Mouse (Mus musculus) liver, embryonic 12.5 days (tissue): ENCODE measurements around the gene Tulp2. TPM values are rescaled to one million over a fixed set of nuclear protein-coding genes. Genes with fewer than 3 reads are reported as not detected.
"Not testable (repeated sequence)": the region's sequence is repeated elsewhere in the genome, so short reads cannot be mapped to it uniquely, and the experiment has no call there.

ENCODE experiments used
- ATAC-seq: fragments of 200-750 bp; cut with Nextera tagmentation; 2 replicates; pipeline ENCODE4 v1.8.0; 2017; ENCODE audit warnings: moderate number of reproducible peaks, mild to moderate bottlenecking, moderate library complexity
- H3K27ac ChIP-seq: fragments of 300-500 bp; sonication (generic); 2 replicates; pipeline ENCODE4 v1.5.1; 2016; ENCODE audit warnings: mild to moderate bottlenecking
- H3K27me3 ChIP-seq: fragments of 300-500 bp; sonication (generic); replicated peaks from 2 replicates; pipeline ENCODE4 v1.6.1; 2016; ENCODE audit warnings: mild to moderate bottlenecking, moderate library complexity
- H3K36me3 ChIP-seq: fragments of 300-500 bp; sonication (generic); 2 replicates; pipeline ENCODE4 v1.6.1; 2016; ENCODE audit warnings: mild to moderate bottlenecking, moderate library complexity
- H3K4me1 ChIP-seq: fragments of 300-500 bp; sonication (generic); 2 replicates; pipeline ENCODE4 v1.6.1; 2016
- H3K4me2 ChIP-seq: fragments of 300-500 bp; sonication (generic); 2 replicates; pipeline ENCODE4 v1.6.1; 2016; ENCODE audit warnings: mild to moderate bottlenecking, moderate library complexity
- H3K4me3 ChIP-seq: fragments of 300-500 bp; sonication (generic); 2 replicates; pipeline ENCODE4 v1.5.1; 2016; ENCODE audit warnings: mild to moderate bottlenecking, moderate library complexity
- H3K9ac ChIP-seq: fragments of 300-500 bp; sonication (generic); 2 replicates; pipeline ENCODE4 v1.6.1; 2016; ENCODE audit warnings: mild to moderate bottlenecking, moderate library complexity
- H3K9me3 ChIP-seq: fragments of 300-500 bp; sonication (generic); replicated peaks from 2 replicates; pipeline ENCODE4 v1.6.1; 2016; ENCODE audit warnings: mild to moderate bottlenecking, moderate library complexity
- WGBS: fragments of 180-500 bp; shearing (Covaris S2); methylation state at CpG from one replicate; pipeline ENCODE4 v1.1.7; 2016; ENCODE audit not compliant: insufficient replicate concordance; 5-methylcytosine and 5-hydroxymethylcytosine counted together
- polyA plus RNA-seq: library from polyadenylated mRNA; unstranded; fragments of >200 nt; fragmentation: Nextera tagmentation; extraction: Ambion mirVana; gene quantifications from 2 replicates; pipeline ENCODE4 v1.2.1, GENCODE M21; 2016

The Tulp2 gene
- polyA plus RNA-seq, 1 experiment from 2014 or later: 2.0 TPM

GRCm38 (mm10) chr7:45461781-45462180, 19.9 kb upstream of the Tulp2 start:
- no peak for ATAC-seq
- Histone ChIP-seq H3K27ac (peak overlapping the region; percentile 99), H3K9ac (peak overlapping the region; percentile 41), H3K4me3 (peak overlapping the region; percentile 87), H3K4me2 (peak overlapping the region; percentile 88), H3K4me1 (peaks cover 72% of the 10 kb centered on the region), H3K27me3 (no peaks in the 10 kb centered on the region), H3K36me3 (peaks cover 67% of the 10 kb centered on the region), H3K9me3 (no peaks in the 10 kb centered on the region)
- WGBS: 89% methylated on average over 4 of the region's 4 CpGs

GRCm38 (mm10) chr7:45462325-45462724, 19.4 kb upstream of the Tulp2 start:
- ATAC-seq: no peak
- Histone ChIP-seq H3K27me3 (no peaks in the 10 kb centered on the region), H3K4me1 (peaks cover 72% of the 10 kb centered on the region), H3K4me3 (no peak overlapping the region), H3K9ac (no peak overlapping the region), H3K9me3 (no peaks in the 10 kb centered on the region), H3K27ac (peak overlapping the region; percentile 99), H3K4me2 (no peak overlapping the region), H3K36me3 (peaks cover 62% of the 10 kb centered on the region)
- 78% methylated on average over 4 of the region's 4 CpGs for WGBS

GRCm38 (mm10) chr7:45462868-45463267, 18.8 kb upstream of the Tulp2 start:
- not testable (repeated sequence) for ATAC-seq, H3K9ac ChIP-seq, H3K27me3 ChIP-seq, H3K4me3 ChIP-seq, H3K9me3 ChIP-seq, H3K4me2 ChIP-seq, H3K27ac ChIP-seq
- Histone ChIP-seq H3K4me1 (peaks cover 68% of the 10 kb centered on the region), H3K36me3 (peaks cover 57% of the 10 kb centered on the region)
- 70% methylated on average over 4 of the region's 4 CpGs for WGBS

GRCm38 (mm10) chr7:45463987-45464778, 17.5 kb upstream of the Tulp2 start:
- no peak overlapping the region for H3K4me2 ChIP-seq
- no peaks in the 10 kb centered on the region for H3K9me3 ChIP-seq
- no peak for ATAC-seq
- H3K27me3 ChIP-seq: no peaks in the 10 kb centered on the region
- H3K4me1 ChIP-seq: peaks cover 61% of the 10 kb centered on the region
- no peak overlapping the region for H3K9ac ChIP-seq
- 85% methylated on average over 7 of the region's 7 CpGs for WGBS
- H3K4me3 ChIP-seq: no peak overlapping the region
- peak overlapping the region; percentile 54; the same call in 1 of the 2 replicates for H3K27ac ChIP-seq
- H3K36me3 ChIP-seq: peaks cover 45% of the 10 kb centered on the region

GRCm38 (mm10) chr7:45465112-45465511, 16.6 kb upstream of the Tulp2 start:
- 90% methylated on average over 12 of the region's 12 CpGs for WGBS
- Histone ChIP-seq H3K4me3 (peak overlapping the region; percentile 81), H3K9me3 (no peaks in the 10 kb centered on the region), H3K27ac (peak overlapping the region; percentile 75; the same call in 1 of the 2 replicates), H3K27me3 (no peaks in the 10 kb centered on the region), H3K4me2 (peak overlapping the region; percentile 93), H3K9ac (peak overlapping the region; percentile 90; the same call in 1 of the 2 replicates), H3K36me3 (peaks cover 45% of the 10 kb centered on the region), H3K4me1 (peaks cover 59% of the 10 kb centered on the region)
- ATAC-seq: no peak

GRCm38 (mm10) chr7:45465549-45465948, 16.1 kb upstream of the Tulp2 start:
- peak overlapping the region; percentile 75; the same call in 1 of the 2 replicates for H3K27ac ChIP-seq
- H3K9me3 ChIP-seq: no peaks in the 10 kb centered on the region
- H3K36me3 ChIP-seq: peaks cover 42% of the 10 kb centered on the region
- ATAC-seq: peak; percentile 6; the same call in 1 of the 2 replicates
- peaks cover 54% of the 10 kb centered on the region for H3K4me1 ChIP-seq
- H3K9ac ChIP-seq: peak overlapping the region; percentile 90
- H3K4me3 ChIP-seq: peak overlapping the region; percentile 81
- peak overlapping the region; percentile 93 for H3K4me2 ChIP-seq
- no peaks in the 10 kb centered on the region for H3K27me3 ChIP-seq
- WGBS: 65% methylated on average over 9 of the region's 9 CpGs

GRCm38 (mm10) chr7:45466283-45467089, 15.2 kb upstream of the Tulp2 start, which contains the start of gene Bax:
Gene Bax (minus strand): TSS chr7:45466898.
- peak within 1 kb of the TSS; percentile 93 for H3K4me2 ChIP-seq
- peak within 1 kb of the TSS; percentile 90 for H3K9ac ChIP-seq
- H3K4me1 ChIP-seq: peaks cover 51% of the 10 kb centered on the region
- peak within 1 kb of the TSS; percentile 75 for H3K27ac ChIP-seq
- under 1% methylated on average over 50 of the region's 58 CpGs for WGBS
- H3K9me3 ChIP-seq: no peaks in the 10 kb centered on the region
- H3K27me3 ChIP-seq: no peaks in the 10 kb centered on the region
- H3K36me3 ChIP-seq: peaks cover 40% of the 10 kb centered on the region
- ATAC-seq: peak; percentile 76
- H3K4me3 ChIP-seq: peak within 1 kb of the TSS; percentile 81

GRCm38 (mm10) chr7:45467090-45467670, 14.5 kb upstream of the Tulp2 start:
- WGBS: 45% methylated on average over 7 of the region's 7 CpGs
- Histone ChIP-seq H3K9me3 (no peaks in the 10 kb centered on the region), H3K36me3 (peaks cover 34% of the 10 kb centered on the region), H3K27me3 (no peaks in the 10 kb centered on the region), H3K27ac (no peak overlapping the region; the same call in 1 of the 2 replicates), H3K9ac (0 out of 2 replicates have a peak overlapping the region, but pooled peaks have one; percentile 90), H3K4me2 (peak overlapping the region; percentile 93), H3K4me1 (peaks cover 49% of the 10 kb centered on the region), H3K4me3 (peak overlapping the region; percentile 81)
- ATAC-seq: peak; percentile 2; the same call in 1 of the 2 replicates

GRCm38 (mm10) chr7:45470869-45471268, 10.8 kb upstream of the Tulp2 start:
- Histone ChIP-seq H3K4me1 (peaks cover 37% of the 10 kb centered on the region), H3K9me3 (no peaks in the 10 kb centered on the region), H3K27me3 (no peaks in the 10 kb centered on the region), H3K9ac (no peak overlapping the region), H3K4me3 (no peak overlapping the region), H3K27ac (no peak overlapping the region), H3K4me2 (no peak overlapping the region), H3K36me3 (no peaks in the 10 kb centered on the region)
- WGBS: 6% methylated on average over 3 of the region's 3 CpGs
- no peak for ATAC-seq

GRCm38 (mm10) chr7:45475291-45475969, 6.2 kb upstream of the Tulp2 start:
- Histone ChIP-seq H3K4me1 (peaks cover 39% of the 10 kb centered on the region), H3K27ac (peak overlapping the region; percentile 73), H3K9me3 (no peaks in the 10 kb centered on the region), H3K4me3 (peak overlapping the region; percentile 43), H3K9ac (peak overlapping the region; percentile 58), H3K4me2 (peak overlapping the region; percentile 64), H3K36me3 (peaks cover 6% of the 10 kb centered on the region), H3K27me3 (no peaks in the 10 kb centered on the region)
- WGBS: 45% methylated on average over 16 of the region's 16 CpGs
- peak; percentile 70 for ATAC-seq

GRCm38 (mm10) chr7:45476453-45476852, 5.2 kb upstream of the Tulp2 start:
- no peak overlapping the region for H3K9ac ChIP-seq

More at GRCm38 (mm10) chr7:45476453-45476852, 5.2 kb upstream of the Tulp2 start:
- H3K27me3 ChIP-seq: no peaks in the 10 kb centered on the region
- ATAC-seq: no peak
- peaks cover 6% of the 10 kb centered on the region for H3K36me3 ChIP-seq
- 28% methylated on average over 1 of the region's 1 CpGs for WGBS
- peaks cover 39% of the 10 kb centered on the region for H3K4me1 ChIP-seq
- no peak overlapping the region for H3K4me2 ChIP-seq
- H3K27ac ChIP-seq: no peak overlapping the region
- H3K9me3 ChIP-seq: no peaks in the 10 kb centered on the region
- H3K4me3 ChIP-seq: no peak overlapping the region
